Mouse (Mus musculus) retina, postnatal 7 days (tissue): Measurements from ENCODE around the gene Usp54.
A peak's percentile ranks its signal among the peaks of the same experiment; 100 is the strongest.
"Not testable (repeated sequence)": the region's sequence is repeated elsewhere in the genome, so short reads cannot be mapped to it uniquely, and the experiment has no call there.

Experiments used
- DNase-seq: peaks from one replicate; pipeline ENCODE4 v3.0.0-alpha.2; 2012; ENCODE audit warnings: low read depth, low spot score

Usp54 gene

GRCm38 (mm10) chr14:20609519-20609918, 31.3 kb downstream of the Usp54 start:
- no peak for DNase-seq

DNA sequence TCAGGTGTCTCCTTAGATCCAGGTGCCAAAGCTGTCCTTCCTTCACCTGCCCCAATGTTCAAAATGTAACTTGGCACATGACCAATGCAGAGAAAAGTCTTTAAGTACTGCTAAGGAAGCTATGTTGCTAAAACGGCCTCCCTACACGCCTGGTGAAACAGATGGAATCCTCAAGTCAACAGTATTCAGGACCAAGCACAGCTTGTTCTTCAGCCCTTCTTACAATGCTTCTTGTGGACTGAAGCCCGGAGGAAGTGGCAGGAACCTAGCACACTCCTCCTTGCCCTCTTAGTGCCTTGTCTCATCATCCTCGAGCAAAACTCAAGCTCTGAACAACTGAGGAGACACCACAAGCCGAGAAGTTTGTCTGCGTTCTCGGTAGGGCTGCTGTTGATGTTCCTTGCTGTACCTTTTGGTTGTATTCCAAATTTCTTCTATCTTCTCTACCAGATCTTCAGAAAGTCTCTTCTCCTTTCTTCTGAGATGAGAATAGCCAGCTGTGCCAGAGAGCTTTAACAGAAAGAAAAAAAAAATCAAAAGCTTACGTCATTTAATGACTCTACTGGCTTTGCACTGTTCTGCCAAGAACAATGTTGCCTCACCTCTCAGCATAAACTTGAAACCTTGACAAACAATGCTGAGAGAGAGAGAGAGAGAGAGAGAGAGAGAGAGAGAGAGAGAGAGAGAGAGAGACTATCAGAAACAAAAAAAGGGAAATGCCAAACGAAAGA, 33.3 kb downstream of the Usp54 start:
- no peak for DNase-seq

DNA sequence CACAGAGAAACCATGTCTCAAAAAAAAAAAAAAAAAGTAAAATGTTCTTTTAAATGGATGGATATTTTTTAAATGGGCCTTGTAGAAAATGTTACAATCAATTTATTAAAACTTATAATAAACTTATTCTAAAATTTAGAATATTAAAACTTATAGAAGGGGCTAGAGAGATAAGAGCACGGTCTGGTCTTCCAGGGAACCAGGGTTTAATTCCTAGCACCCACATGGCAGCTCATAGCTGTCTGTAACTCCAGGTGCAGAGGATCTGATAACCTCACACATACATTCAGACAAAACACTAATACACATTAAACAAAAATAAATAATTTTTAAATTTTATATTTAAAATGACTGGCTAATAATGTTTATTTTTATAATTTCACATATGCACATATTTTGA, 39.6 kb downstream of the Usp54 start:
- DNase-seq = no peak

GRCm38 (mm10) chr14:20600203-20600602, 40.7 kb downstream of the Usp54 start:
- DNase-seq = no peak

GRCm38 (mm10) chr14:20599542-20599941, 41.3 kb downstream of the Usp54 start:
- no peak for DNase-seq

- no peak for DNase-seq
These were observed 45.1 kb downstream of the Usp54 start for GRCm38 (mm10) chr14:20595781-20596180.

DNA sequence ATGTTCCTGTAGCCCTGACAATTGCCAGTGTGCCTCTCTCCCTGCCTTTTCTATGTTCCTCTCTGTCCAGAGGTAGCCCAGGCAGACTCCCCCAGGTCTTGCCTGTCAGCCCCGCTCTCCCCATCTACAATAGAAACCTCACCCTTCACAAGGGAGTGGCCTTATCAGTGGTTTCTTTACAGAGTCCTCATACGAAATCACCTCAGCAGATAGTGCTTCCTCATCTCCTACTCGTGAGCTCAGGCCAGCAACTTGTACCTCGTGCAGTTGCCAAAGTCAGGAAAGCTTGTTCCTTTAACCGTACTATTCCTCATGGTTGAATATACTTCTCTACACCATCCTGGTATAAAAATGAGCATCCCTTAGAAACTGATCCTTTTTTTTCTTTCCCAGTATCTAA, 53.4 kb downstream of the Usp54 start:
- no peak for DNase-seq

DNA sequence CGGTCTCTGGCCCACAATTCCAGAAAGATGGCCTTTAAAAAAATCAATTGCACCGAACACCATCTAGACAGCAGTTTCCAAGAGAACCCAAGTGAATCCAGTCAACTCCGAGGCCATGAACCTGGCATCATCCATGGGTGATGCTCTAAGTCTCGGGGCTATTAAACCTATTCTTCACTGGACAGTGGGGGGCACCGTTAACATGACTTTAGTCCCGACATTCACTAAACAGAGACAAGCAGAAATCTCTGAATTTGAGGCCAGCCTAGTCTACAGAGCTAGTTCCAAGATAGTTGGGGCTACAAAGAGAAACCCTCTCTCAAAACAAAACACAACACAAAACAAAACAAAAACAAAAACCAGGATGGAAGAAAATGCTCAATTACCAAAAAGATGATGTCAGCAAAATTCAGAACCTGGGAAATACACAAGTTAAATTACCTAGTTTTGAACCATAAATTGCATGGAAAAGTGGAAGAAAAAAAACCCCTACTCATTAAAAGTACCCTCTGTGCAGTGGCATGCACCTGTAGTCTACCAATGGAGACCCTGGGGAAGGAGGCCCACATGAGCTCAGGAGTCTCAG, 61.9 kb downstream of the Usp54 start:
- no peak for DNase-seq

- peak; percentile 57 for DNase-seq
These were observed 64.7 kb downstream of the Usp54 start for GRCm38 (mm10) chr14:20576179-20576578.

DNA sequence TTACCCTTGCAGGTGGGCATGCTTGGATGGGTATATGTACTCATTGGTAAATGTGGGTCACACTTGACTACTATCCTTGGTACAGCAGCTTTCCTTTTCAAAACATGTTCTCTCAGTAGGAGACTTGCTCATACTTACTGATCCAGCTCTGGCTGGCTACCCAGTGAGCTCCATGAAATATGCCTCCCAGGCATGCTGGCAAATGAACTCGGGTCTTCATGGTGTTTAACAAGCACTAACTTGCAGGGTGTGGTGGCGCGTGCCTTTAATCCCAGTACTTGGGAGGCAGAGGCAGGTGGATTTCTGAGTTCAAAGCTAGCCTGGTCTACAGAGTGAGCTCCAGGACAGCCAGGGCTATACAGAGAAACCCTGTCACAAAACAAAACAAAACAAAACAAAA, 67.7 kb downstream of the Usp54 start:
- not testable (repeated sequence) for DNase-seq

GRCm38 (mm10) chr14:20565256-20566021, 75.4 kb downstream of the Usp54 start:
- no peak for DNase-seq

DNA sequence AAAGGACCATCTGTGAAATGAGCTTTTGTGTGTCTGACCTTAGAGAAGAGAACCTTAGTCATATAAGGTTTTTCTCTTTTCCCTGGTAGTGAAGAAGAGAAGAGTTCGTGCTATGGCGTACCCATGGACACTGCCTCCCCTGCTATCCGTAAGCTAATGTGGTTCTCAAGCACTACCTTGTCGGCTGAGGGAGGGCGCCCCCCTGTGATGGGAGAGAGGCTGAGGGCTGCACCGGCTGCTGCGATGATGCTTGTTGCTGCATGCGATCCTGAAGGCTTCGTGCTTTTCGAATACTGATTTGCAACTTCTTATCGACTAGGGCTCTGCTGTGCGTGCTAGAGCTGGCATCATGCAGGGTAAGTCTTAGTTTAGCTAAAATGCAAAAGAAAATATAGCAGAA, 76.2 kb downstream of the Usp54 start:
- no peak for DNase-seq

DNA sequence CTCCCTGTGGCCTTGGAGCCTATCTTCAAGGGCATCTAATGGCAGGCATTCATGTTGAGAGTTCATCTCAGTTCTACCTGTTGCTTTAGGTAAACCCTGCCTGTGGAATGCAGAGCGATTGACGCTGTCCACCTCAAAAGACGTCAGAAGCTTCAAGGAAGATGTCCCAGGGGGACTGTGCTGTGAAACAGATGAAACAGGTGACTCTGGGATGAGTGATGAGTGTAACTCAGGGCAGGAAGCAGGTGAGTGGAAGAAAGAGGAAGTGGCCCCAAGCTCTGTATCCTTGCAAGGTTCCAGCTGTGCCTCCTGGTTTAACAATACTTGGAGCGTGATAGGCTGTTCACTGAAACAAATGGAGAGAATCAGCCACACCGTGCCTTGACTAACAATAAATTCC, 79.0 kb downstream of the Usp54 start:
- no peak for DNase-seq

DNA sequence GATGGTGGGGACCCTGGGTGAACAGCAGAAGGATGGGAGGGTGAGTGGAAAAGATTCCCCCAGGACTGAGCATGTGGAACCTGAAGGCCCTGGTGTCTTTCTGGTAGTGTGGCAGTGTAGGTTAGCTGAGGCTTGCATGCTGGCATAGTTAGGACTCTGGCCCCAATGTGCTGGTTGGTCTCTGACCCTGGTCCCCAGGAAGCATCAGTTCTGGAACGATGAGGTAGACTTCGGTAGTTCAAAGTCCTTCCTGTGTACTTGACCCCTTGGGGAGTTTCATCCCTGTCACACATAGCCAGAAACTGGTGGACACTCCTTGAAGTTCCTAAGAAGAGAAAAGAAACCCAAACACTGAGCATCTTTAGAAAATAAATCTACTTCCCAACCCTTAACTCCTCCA, 90.7 kb downstream of the Usp54 start:
- no peak for DNase-seq

- DNase-seq = peak; percentile 85
These were observed 94.4 kb downstream of the Usp54 start, which contains the start of gene Ppp3cb for GRCm38 (mm10) chr14:20546415-20546814. Ppp3cb (minus strand) TSS chr14:20546573.

DNA sequence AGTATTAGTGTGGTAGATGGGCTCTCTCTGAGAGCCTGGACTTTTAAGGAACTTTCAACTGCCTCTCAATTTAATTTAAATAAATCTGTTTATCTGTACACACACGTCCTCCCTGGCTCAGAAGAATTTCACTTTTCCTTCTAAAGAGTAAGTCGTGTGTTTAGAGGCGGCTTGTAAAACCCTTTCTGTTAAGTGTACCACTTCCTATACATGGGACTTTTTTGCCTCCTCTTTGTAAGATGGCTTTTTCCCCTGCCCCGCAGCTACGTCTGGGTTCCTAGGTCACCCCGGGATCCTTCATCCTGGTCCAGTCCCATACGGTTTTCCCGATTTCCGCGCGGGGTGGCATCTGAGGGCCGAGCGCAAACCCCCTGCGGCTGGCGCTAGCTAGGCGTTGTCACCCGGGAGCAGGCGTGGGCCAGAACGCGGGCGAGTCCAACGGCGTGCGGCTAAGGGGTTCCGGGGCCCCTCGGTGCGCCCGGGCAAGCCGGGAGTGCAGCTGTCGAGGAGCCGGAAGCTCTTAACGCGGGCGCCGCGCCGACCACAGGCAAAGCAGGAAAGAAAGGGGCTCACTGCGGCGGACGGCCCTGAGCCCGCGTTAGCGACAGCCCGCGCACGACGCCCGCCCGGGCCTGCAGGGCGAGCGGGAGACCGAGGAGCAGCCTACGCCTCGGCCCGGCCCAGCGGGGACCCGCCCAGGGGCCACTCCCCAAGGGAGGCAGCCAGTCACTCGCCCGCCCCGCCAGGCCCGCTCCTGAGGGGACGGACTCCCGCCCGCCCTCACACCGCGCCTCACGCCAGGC, 95.1 kb downstream of the Usp54 start:
- DNase-seq = peak; percentile 54

DNA sequence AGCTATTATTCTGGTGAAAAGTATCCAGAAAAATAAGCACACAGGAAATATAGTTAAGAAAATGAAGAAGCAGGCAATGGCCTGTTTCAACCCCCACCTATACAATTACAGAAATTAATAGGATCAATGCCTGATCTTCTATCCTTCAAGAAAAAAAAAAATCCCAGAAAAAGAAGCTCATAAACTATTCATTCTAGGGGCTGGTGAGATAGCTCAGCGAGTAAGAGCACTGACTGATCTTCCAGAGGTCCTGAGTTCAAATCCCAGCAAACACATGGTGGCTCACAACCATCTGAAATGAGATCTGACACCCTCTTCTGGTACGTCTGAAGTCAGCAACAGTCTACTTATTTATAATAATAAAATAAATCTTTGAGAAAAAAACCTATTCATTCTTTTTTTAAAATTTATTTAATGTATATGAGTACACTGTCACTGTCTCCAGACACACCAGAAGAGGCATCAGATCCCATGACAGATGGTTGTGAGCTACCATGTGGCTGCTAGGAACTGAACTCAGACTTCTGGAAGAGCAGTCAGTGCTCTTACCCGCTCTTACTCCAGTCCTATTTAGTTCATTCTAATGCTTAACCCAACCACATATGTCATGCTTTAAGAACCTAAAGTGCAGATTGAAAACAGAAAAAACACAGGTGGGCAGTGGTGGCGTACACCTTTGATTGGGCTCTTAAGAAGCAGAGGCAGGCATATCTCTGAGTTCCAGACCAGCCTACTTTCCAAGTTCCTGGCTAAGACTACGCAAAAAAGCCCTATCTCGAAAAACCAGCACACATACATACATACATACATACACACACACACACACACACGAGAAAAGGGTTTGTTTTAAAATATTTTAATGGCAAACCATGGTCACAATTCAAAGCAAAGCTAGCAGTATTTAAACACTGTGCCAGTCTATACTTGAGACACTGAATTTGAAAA, 96.1 kb downstream of the Usp54 start:
- DNase-seq = no peak

GRCm38 (mm10) chr14:20529643-20530042, 111.2 kb downstream of the Usp54 start:
- DNase-seq = no peak

GRCm38 (mm10) chr14:20520179-20520578, 120.7 kb downstream of the Usp54 start:
- DNase-seq = no peak

DNA sequence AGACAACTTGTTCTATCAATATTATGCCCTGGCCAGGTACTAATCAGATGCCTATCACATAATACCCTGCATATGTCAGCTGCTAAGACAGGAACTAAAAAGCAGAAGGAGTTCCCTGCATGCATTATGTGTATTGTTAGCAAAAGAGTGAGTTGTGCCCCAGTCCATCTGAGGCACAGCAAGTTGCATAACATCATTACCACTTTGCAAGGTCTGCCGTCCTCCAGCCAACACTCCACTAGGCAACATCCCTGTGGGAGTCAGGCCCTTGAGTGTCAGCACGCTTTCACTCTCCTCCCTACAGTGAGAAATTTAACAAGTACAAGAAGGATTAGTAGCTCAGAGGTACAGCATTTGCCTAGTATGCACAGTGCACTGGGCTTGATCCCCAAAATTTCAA, 132.4 kb downstream of the Usp54 start:
- DNase-seq = no peak

DNA sequence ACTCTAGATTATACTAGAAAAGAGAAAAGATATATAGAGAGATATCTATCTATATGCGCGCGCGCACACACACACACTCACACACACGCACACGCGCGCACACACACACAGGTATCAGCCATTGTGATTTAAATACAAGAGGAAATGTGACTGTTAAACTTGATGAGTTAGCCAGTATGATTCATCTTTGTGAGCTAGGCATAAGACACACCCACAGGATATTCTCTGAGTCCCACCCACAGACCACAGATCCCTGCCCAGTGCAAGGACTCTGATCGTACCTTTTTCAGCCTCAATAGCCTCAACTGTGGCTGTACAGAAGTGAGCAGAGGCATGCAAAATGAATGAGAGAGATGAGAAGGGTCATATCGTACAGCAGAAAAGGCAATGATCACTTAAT, 137.9 kb downstream of the Usp54 start:
- DNase-seq = no peak
